Mouse (Mus musculus) layer of hippocampus, adult 9-11 months (tissue): ENCODE measurements at regions not wholly inside any gene's neighbourhood (a gene's known extent, or its start where the extent isn't known, plus 50 kb on each side); places are given as distances from the start of the nearest gene placed in this dataset.

Source experiments
- DNase-seq: peaks from one replicate; pipeline ENCODE4 v3.0.0; 2022

DNA sequence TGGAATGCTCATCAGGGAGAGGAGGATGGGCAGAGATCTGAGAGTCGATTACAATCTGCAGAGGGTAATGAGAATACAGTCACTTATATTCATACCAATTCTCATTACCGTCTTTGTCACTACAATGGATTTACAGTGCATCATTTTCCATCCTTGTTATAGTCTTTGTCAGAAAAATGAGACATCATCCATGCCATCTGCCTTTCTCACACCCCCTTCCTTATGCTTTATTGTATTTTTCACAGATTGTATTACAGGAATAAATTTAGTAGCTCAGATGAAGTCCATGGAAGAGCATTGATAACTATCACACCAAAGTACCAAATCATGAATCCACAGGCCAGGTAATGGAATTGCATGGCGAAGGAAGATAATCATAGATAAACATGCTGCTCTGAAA lies 779.5 kb downstream of the Cenpc1 start:
- peak; percentile 35 for DNase-seq

DNA sequence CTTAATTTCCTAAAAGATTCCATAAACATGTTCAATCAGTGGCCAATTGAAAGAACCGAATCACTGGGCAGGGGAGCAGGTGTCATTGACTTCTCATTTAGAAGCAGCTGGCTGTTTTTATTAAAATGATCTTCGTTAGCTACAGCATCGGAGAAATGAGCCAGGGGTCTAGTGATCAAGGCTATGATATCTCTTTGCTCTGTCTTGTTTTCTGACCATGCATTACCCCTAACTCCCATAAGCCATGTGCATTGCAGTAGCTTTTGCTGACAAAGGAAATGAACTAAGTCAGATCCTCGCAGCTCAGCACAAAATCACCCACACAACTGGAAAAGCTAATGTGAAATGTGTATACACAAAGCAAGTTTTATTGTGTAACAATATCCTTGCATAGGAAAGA lies 816.9 kb downstream of the Cenpc1 start:
- no peak for DNase-seq

DNA sequence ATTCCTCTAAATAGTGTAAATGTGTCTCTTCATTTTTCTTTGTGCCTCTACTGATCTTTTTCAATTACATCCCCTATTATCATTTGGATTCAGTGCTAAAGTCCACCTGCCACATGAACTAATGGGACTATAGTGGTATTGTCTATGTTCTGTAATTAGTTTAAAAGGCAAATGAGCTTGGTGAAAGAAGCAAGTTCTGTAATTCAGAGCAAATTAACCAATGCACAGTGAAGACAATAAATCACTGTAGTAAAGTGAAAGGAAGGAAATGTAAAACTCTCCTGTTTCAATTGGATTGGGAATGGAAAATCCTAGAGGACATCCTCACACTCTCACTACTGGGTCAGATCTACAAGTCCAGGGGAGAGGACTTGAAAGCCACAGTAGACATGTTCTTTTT lies 823.2 kb upstream of the Epha5 start:
- no peak for DNase-seq

DNA sequence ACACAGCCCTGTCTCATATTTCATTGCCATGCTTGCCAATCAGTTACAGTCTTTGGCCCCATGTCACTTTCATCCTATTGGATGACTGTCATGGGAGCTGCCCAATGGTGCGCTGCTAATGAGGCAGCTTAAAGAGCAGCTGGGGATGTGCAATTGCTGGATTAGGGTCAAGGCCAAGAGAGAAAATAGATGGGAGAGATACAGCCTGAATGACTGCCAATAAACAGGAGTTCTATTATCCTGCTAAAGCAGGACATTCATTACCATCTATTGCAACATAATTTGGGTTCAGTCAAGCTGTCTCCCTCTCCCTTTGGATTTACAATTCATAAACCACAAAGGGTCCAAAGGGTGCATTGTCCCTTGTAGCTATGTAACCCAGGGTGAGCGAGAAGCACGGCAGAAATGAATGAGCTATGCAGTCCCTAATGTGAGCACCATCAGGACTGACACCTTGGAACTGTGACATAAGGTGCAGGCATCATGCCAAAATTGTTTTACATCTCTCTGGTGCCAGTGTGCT lies 822.4 kb upstream of the Epha5 start:
- DNase-seq, result peak; percentile 30
